Mouse (Mus musculus): Measurements from ENCODE around the gene Cacng1.

Cacng1 gene

GRCm38 (mm10) chr11:107707897-107708610 lies 8.3 kb downstream of the Cacng1 start:
- no peak for DNase-seq

- no peak for DNase-seq
Observed at GRCm38 (mm10) chr11:107705476-107706074, 10.7 kb downstream of the Cacng1 start.

- DNase-seq = no peak
Observed at GRCm38 (mm10) chr11:107705060-107705459, 11.3 kb downstream of the Cacng1 start.

GRCm38 (mm10) chr11:107703272-107704134 lies 12.8 kb downstream of the Cacng1 start:
- no peak for DNase-seq

- DNase-seq = no peak
Observed at GRCm38 (mm10) chr11:107699967-107700366, 16.4 kb downstream of the Cacng1 start.

- no peak for DNase-seq
Observed at GRCm38 (mm10) chr11:107693338-107693737, 23.0 kb downstream of the Cacng1 start.

- no peak for DNase-seq
Observed at GRCm38 (mm10) chr11:107691569-107691968, 24.8 kb downstream of the Cacng1 start.

GRCm38 (mm10) chr11:107688480-107688879 lies 27.8 kb downstream of the Cacng1 start:
- no peak for DNase-seq

- DNase-seq = peak; percentile 19
Observed at GRCm38 (mm10) chr11:107686290-107686689, 30.0 kb downstream of the Cacng1 start.

GRCm38 (mm10) chr11:107683544-107684465 lies 32.5 kb downstream of the Cacng1 start:
- DNase-seq = no peak

GRCm38 (mm10) chr11:107682694-107683355 lies 33.5 kb downstream of the Cacng1 start:
- DNase-seq = no peak

- DNase-seq = no peak
Observed at GRCm38 (mm10) chr11:107676207-107676940, 39.9 kb downstream of the Cacng1 start.

GRCm38 (mm10) chr11:107675246-107675645 lies 41.1 kb downstream of the Cacng1 start:
- no peak for DNase-seq

GRCm38 (mm10) chr11:107674601-107675000 lies 41.7 kb downstream of the Cacng1 start:
- no peak for DNase-seq

- no peak for DNase-seq
Observed at GRCm38 (mm10) chr11:107674006-107674405, 42.3 kb downstream of the Cacng1 start.

- no peak for DNase-seq
Observed at GRCm38 (mm10) chr11:107668977-107669376, 47.3 kb downstream of the Cacng1 start.

- no peak for DNase-seq
Observed at GRCm38 (mm10) chr11:107668223-107668622, 48.1 kb downstream of the Cacng1 start.

- DNase-seq = no peak
Observed at GRCm38 (mm10) chr11:107667542-107667941, 48.8 kb downstream of the Cacng1 start.

GRCm38 (mm10) chr11:107662666-107663065 lies 53.7 kb downstream of the Cacng1 start:
- no peak for DNase-seq

- DNase-seq = no peak
Observed at GRCm38 (mm10) chr11:107660452-107660851, 55.9 kb downstream of the Cacng1 start.

GRCm38 (mm10) chr11:107657117-107657516 lies 59.2 kb downstream of the Cacng1 start:
- no peak for DNase-seq

Measured in liver (tissue).